Mouse (Mus musculus) kidney, adult 2 months (tissue): ENCODE results near the gene Cybb. TPM values are rescaled to one million over a fixed set of nuclear protein-coding genes. Genes with fewer than 3 reads are reported as not detected.

Experiments
- DNase-seq: peaks from one replicate; pipeline ENCODE4 v3.0.0; 2021
- H3K27ac ChIP-seq: fragments of 200-500 bp; 2 replicates; pipeline ENCODE4 v1.5.1; 2012; ENCODE audit warnings: low read depth, low read length, control low read depth, inconsistent platforms; ENCODE audit not compliant: insufficient read depth
- H3K27me3 ChIP-seq: fragments of 200-500 bp; replicated peaks from 2 replicates; pipeline ENCODE4 v1.6.1; 2012; ENCODE audit warnings: mild to moderate bottlenecking, moderate library complexity, low read length, inconsistent platforms; ENCODE audit not compliant: control insufficient read depth, insufficient read depth
- H3K36me3 ChIP-seq: fragments of 200-500 bp; 2 replicates; pipeline ENCODE4 v1.6.1; 2012; ENCODE audit warnings: mild to moderate bottlenecking, moderate library complexity, low read length, inconsistent platforms; ENCODE audit not compliant: control insufficient read depth, insufficient read depth
- H3K4me1 ChIP-seq: fragments of 200-500 bp; 2 replicates; pipeline ENCODE4 v1.6.1; 2011; ENCODE audit warnings: low read length; ENCODE audit not compliant: control insufficient read depth, insufficient read depth
- H3K4me3 ChIP-seq: fragments of 200-500 bp; 2 replicates; pipeline ENCODE4 v1.5.1; 2011; ENCODE audit warnings: mild to moderate bottlenecking, low read depth, low read length, control low read depth; ENCODE audit not compliant: insufficient read depth
- CTCF ChIP-seq: fragments of 200-500 bp; conservative IDR thresholded peaks from 2 replicates; pipeline ENCODE4 v1.5.1; 2011; ENCODE audit warnings: low read depth, mild to moderate bottlenecking, control low read depth, low read length, moderate library complexity, mixed read lengths; ENCODE audit not compliant: insufficient read depth, insufficient read length
- POLR2A ChIP-seq: fragments of 200-500 bp; IDR thresholded peaks from one replicate; pipeline ENCODE4 v1.6.1; 2011; ENCODE audit warnings: low read depth, low read length, control low read depth
- WGBS: fragments of 180-500 bp; shearing (Covaris S2); methylation state at CpG from one replicate; pipeline ENCODE4 v1.1.7; 2018; 5-methylcytosine and 5-hydroxymethylcytosine counted together
- polyA plus RNA-seq: library from polyadenylated mRNA; depleted of rRNA; stranded (reverse); fragments of >200 nt; gene quantifications from 2 replicates; pipeline ENCODE4 v1.2.3, GENCODE M21; 2012; rRNA removed

The Cybb gene
- polyA plus RNA-seq, 1 experiment: 2.4 TPM

DNA sequence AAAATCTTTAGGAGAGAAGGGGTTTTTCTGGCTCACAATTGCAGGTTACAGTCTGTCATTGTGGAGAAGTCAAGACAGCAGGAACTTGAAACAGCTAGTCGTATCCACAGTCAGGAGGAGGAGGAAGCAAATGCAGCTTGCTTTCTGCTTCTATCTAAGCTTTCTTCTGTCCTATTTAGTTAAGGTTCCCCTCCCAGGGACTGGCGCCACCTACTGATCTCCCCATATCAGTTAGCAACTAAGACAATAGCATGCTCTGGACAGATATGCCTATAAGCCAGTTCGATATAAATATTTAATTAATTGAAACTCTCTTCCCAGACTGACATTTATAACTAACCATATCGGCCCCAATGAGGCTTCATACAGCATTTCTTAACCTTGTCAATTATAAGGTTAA, 46.5 kb downstream of the Cybb start:
- Histone ChIP-seq H3K4me3 (no peak overlapping the region), H3K27ac (no peak overlapping the region), H3K36me3 (no peaks in the 10 kb centered on the region), H3K4me1 (no peaks in the 10 kb centered on the region), H3K27me3 (no peaks in the 10 kb centered on the region)
- TF ChIP-seq CTCF (0 out of 2 replicates have a peak, but pooled peaks have one; percentile 25), POLR2A (no peak)
- WGBS: 61% methylated on average over 4 of the region's 4 CpGs
- peak; percentile 3 for DNase-seq

DNA sequence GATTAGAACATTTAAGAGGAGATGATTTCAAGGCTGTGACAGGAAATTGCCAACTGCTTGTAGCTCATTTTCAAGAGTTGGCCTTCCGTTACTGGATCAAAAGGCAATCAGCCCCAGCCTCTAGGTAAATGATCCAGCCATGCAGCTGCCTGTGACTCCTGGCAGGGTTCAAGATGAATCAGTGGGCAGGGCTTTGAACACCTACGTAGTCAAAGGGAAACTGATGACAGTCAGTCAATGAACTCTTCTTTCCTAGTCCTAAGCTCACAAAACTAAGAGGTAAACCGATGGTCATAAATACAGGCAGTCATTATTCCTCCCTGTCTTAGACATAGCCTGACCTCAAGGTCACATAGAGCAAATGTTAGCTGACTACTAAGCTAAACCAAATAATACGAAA, 47.0 kb downstream of the Cybb start:
- TF ChIP-seq CTCF (no peak), POLR2A (no peak)
- H3K4me3 ChIP-seq: no peak overlapping the region
- no peaks in the 10 kb centered on the region for H3K36me3 ChIP-seq
- DNase-seq: no peak
- no peak overlapping the region for H3K27ac ChIP-seq
- H3K27me3 ChIP-seq: no peaks in the 10 kb centered on the region
- WGBS: 77% methylated on average over 4 of the region's 4 CpGs
- H3K4me1 ChIP-seq: no peaks in the 10 kb centered on the region

DNA sequence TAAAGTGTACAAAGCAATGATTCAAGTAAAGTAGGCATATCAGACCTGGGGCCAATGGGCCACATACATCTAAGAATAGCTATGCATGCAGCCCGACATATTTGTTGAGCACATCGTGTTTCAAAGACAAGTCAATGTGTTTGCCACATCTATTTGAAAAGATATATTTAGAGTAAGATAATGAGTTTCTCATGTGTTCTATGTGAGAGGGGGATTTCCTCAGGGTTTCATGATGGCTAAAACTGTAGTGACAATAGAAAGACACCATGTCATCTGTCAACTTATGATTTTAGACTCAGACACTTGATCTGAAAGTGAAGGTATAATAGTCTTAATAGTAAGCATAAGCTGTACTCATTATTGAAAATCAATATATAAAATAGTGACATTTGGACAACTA, 48.3 kb downstream of the Cybb start:
- WGBS: 92% methylated on average over 2 of the region's 2 CpGs
- Histone ChIP-seq H3K36me3 (no peaks in the 10 kb centered on the region), H3K27ac (no peak overlapping the region), H3K4me1 (no peaks in the 10 kb centered on the region), H3K4me3 (no peak overlapping the region), H3K27me3 (no peaks in the 10 kb centered on the region)
- no peak for TF ChIP-seq CTCF
- TF ChIP-seq POLR2A: no peak
- no peak for DNase-seq

DNA sequence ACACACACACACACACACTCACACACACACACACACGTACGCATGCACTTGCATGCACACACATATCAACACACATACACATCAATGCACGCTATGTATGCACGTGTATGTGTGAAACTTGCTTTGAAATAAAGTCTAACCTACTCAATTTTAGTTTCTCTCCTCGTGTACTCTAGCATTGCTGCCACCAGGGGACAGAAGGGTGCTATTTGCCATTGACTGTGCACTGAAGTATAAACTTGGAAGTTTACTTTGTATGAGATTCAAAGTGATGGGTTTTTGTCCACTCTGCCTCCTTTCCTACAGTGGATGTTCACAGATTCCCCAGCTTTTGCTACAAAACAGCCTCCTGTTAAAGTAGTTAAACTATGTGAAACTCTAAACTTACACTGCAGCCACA, 73.7 kb downstream of the Cybb start:
- WGBS: 83% methylated on average over 5 of the region's 5 CpGs
- Histone ChIP-seq H3K27me3 (no peaks in the 10 kb centered on the region), H3K4me3 (no peak overlapping the region), H3K4me1 (no peaks in the 10 kb centered on the region), H3K36me3 (no peaks in the 10 kb centered on the region), H3K27ac (no peak overlapping the region)
- DNase-seq: no peak
- TF ChIP-seq POLR2A (no peak), CTCF (no peak)

Other genes starting within 250 kb of the Cybb start
- not detected in 2 replicates for gene Gm14862, start 230.9 kb downstream of the Cybb start, polyA plus RNA-seq
- gene Xk, start 215.0 kb downstream of the Cybb start, polyA plus RNA-seq: 0.28 and 0.37 TPM in 2 replicates
- gene H2al1m, start 204.0 kb downstream of the Cybb start, polyA plus RNA-seq: not detected in 2 replicates
- gene H2al1k, start 137.1 kb downstream of the Cybb start, polyA plus RNA-seq: not detected in 2 replicates
- gene H2al1o, start 84.6 kb upstream of the Cybb start, polyA plus RNA-seq: not detected in 2 replicates
- 47.5 and 69.6 TPM in 2 replicates for gene Dynlt3, start 175.2 kb upstream of the Cybb start, polyA plus RNA-seq